20 mouse cellular contexts compared by ENCODE assay signal in genomic region chr2:58549960-58550359, GRCm38 (mm10). TPM values are rescaled to one million over a fixed set of nuclear protein-coding genes. Genes with fewer than 3 reads are reported as not detected.
A peak's percentile ranks its signal among the peaks of the same experiment; 100 is the strongest.
DNase-seq lines count a peak whose midpoint lies in the region; ATAC-seq lines count a peak whose summit lies in the region.
"Had no signal": no experiment of that assay in that cellular context is flagged by ENCODE, and none has a peak within 500 bp of the region (broad histone marks: within the 10 kb centered on the region; RNA-seq: fewer than 3 reads in every experiment).

No protein-coding gene starts in this region.

- peak; percentile 21 for DNase-seq in embryo, embryonic 10 days (ENCODE audit: low spot score)
- no peak for DNase-seq in embryo, embryonic 9.5 days (ENCODE audit: extremely low spot score)
- no peak for DNase-seq in heart, postnatal 4 days
- peak; percentile 10 for DNase-seq in 3T3-L1 (ENCODE audit: low read depth, low spot score)
- no peak for DNase-seq in yolk sac, embryonic 10.5 days (ENCODE audit: low spot score)
- DNase-seq: cerebellum, adult 9-11 months; gastrocnemius, postnatal 10 days; kidney, adult 2 months; kidney, postnatal 25 days; layer of hippocampus, adult 9-11 months; lung, postnatal 10 days; right cerebral cortex, adult 18-20 months; thymus, postnatal 36 days had no signal

- WGBS in heart, embryonic 13.5 days = 22% methylated on average over 6 of the region's 6 CpGs
- 51% methylated on average over 6 of the region's 6 CpGs for WGBS in hindbrain, embryonic 15.5 days
- 53% methylated on average over 6 of the region's 6 CpGs for WGBS in hindbrain, embryonic 16.5 days

- H3K9me3 ChIP-seq in heart, embryonic 13.5 days = no peaks in the 10 kb centered on the region
- no peaks in the 10 kb centered on the region for H3K9me3 ChIP-seq in hindbrain, embryonic 15.5 days
- no peaks in the 10 kb centered on the region for H3K9me3 ChIP-seq in hindbrain, embryonic 16.5 days (ENCODE audit: control insufficient read depth, low read length)
- H3K9me3 ChIP-seq: limb, embryonic 12.5 days had no signal

- peak overlapping the region; percentile 46 for H3K4me2 ChIP-seq in heart, embryonic 13.5 days
- no peak overlapping the region for H3K4me2 ChIP-seq in hindbrain, embryonic 15.5 days
- no peak overlapping the region for H3K4me2 ChIP-seq in hindbrain, embryonic 16.5 days (ENCODE audit: low read length)
- H3K4me2 ChIP-seq: limb, embryonic 12.5 days had no signal

- no peaks in the 10 kb centered on the region for H3K36me3 ChIP-seq in heart, embryonic 13.5 days
- no peaks in the 10 kb centered on the region for H3K36me3 ChIP-seq in hindbrain, embryonic 15.5 days
- no peaks in the 10 kb centered on the region for H3K36me3 ChIP-seq in hindbrain, embryonic 16.5 days (ENCODE audit: control insufficient read depth, insufficient read depth, low read length)
- H3K36me3 ChIP-seq: limb, embryonic 12.5 days had no signal

- H3K4me1 ChIP-seq in heart, embryonic 13.5 days = peaks cover 88% of the 10 kb centered on the region
- H3K4me1 ChIP-seq in hindbrain, embryonic 15.5 days (replicated peaks) = peaks cover 38% of the 10 kb centered on the region
- H3K4me1 ChIP-seq in hindbrain, embryonic 16.5 days (ENCODE audit: control insufficient read depth, insufficient read depth, low read depth, low read length) = peaks cover 6% of the 10 kb centered on the region
- H3K4me1 ChIP-seq: megakaryocyte, embryonic 14.5 days had no signal

- H3K4me3 ChIP-seq in heart, embryonic 13.5 days = no peak overlapping the region
- H3K4me3 ChIP-seq in hindbrain, embryonic 15.5 days = no peak overlapping the region
- no peak overlapping the region for H3K4me3 ChIP-seq in hindbrain, embryonic 16.5 days (ENCODE audit: low read length)
- H3K4me3 ChIP-seq: limb, embryonic 12.5 days; megakaryocyte, embryonic 14.5 days had no signal

- no peak for ATAC-seq in heart, embryonic 13.5 days (ENCODE audit: extremely low read depth, insufficient number of reproducible peaks, low FRiP score, low TSS enrichment)
- peak; percentile 19; the same call in 1 of the 2 replicates for ATAC-seq in hindbrain, embryonic 15.5 days (ENCODE audit: low FRiP score, low read depth)
- no peak; the same call in 1 of the 2 replicates for ATAC-seq in hindbrain, embryonic 16.5 days

- H3K27me3 ChIP-seq in heart, embryonic 13.5 days (replicated peaks) = no peaks in the 10 kb centered on the region
- H3K27me3 ChIP-seq in hindbrain, embryonic 15.5 days = no peaks in the 10 kb centered on the region
- no peaks in the 10 kb centered on the region for H3K27me3 ChIP-seq in hindbrain, embryonic 16.5 days (replicated peaks; ENCODE audit: control insufficient read depth, insufficient read depth, low read length)
- H3K27me3 ChIP-seq: limb, embryonic 12.5 days; megakaryocyte, embryonic 14.5 days had no signal

- H3K9ac ChIP-seq in heart, embryonic 13.5 days = peak overlapping the region; percentile 33
- H3K9ac ChIP-seq in hindbrain, embryonic 15.5 days = no peak overlapping the region
- H3K9ac ChIP-seq in hindbrain, embryonic 16.5 days (ENCODE audit: low read depth, low read length) = no peak overlapping the region
- H3K9ac ChIP-seq: limb, embryonic 12.5 days; liver, embryonic 14.5 days had no signal

- H3K27ac ChIP-seq in heart, embryonic 13.5 days (replicated peaks) = peak overlapping the region; percentile 53
- H3K27ac ChIP-seq in hindbrain, embryonic 15.5 days (replicated peaks) = no peak overlapping the region
- no peak overlapping the region for H3K27ac ChIP-seq in hindbrain, embryonic 16.5 days (ENCODE audit: low read depth, low read length)
- H3K27ac ChIP-seq: limb, embryonic 12.5 days; liver, embryonic 14.5 days had no signal

RNA-seq across cellular contexts. Expression of gene Acvr1, which starts 17.0 kb away (rescaled TPM):
- 9.2 and 9.8 TPM in 2 replicates for polyA plus RNA-seq in heart, embryonic 13.5 days (2015; fragmentation: Nextera tagmentation; extraction: Ambion mirVana)
- total RNA-seq in heart, postnatal 4 days (2021) = 10 to 100 TPM; 35.3 to 36.0 TPM
- 4.5 and 5.0 TPM in 2 replicates for polyA plus RNA-seq in hindbrain, embryonic 15.5 days (2015; fragmentation: Nextera tagmentation; extraction: Ambion mirVana)
- 4.6 and 5.1 TPM in 2 replicates for polyA plus RNA-seq in hindbrain, embryonic 16.5 days (2015; fragmentation: Nextera tagmentation; extraction: Ambion mirVana)
- total RNA-seq: MEL had no signal

RNA-seq across cellular contexts. Expression of gene Upp2, which starts 17.1 kb away (rescaled TPM):
- polyA plus RNA-seq in heart, embryonic 13.5 days (2015; fragmentation: Nextera tagmentation; extraction: Ambion mirVana) = 6.4 and 7.6 TPM in 2 replicates
- 1 to 10 TPM; 1.6 to 2.8 TPM for total RNA-seq in heart, postnatal 4 days (2021)
- 12.0 and 16.2 TPM in 2 replicates for polyA plus RNA-seq in hindbrain, embryonic 15.5 days (2015; fragmentation: Nextera tagmentation; extraction: Ambion mirVana)
- 14.6 and 15.1 TPM in 2 replicates for polyA plus RNA-seq in hindbrain, embryonic 16.5 days (2015; fragmentation: Nextera tagmentation; extraction: Ambion mirVana)
- total RNA-seq: MEL had no signal

Comparison
In these comparisons a context has a peak if more than half of its experiments do, and no peak if none do; other contexts are left out.
1. DNase-seq: peak in embryo, embryonic 10 days (single experiment) and 3T3-L1 (single experiment); none in embryo, embryonic 9.5 days (single experiment), heart, postnatal 4 days (single experiment) and yolk sac, embryonic 10.5 days (single experiment).